Mouse (Mus musculus): ENCODE measurements around the gene Arf1. TPM values are rescaled to one million over a fixed set of nuclear protein-coding genes. Genes with fewer than 3 reads are reported as not detected.

The Arf1 gene
- polyA plus RNA-seq (2012; rRNA removed), result 525 and 566 TPM in 2 replicates

DNA sequence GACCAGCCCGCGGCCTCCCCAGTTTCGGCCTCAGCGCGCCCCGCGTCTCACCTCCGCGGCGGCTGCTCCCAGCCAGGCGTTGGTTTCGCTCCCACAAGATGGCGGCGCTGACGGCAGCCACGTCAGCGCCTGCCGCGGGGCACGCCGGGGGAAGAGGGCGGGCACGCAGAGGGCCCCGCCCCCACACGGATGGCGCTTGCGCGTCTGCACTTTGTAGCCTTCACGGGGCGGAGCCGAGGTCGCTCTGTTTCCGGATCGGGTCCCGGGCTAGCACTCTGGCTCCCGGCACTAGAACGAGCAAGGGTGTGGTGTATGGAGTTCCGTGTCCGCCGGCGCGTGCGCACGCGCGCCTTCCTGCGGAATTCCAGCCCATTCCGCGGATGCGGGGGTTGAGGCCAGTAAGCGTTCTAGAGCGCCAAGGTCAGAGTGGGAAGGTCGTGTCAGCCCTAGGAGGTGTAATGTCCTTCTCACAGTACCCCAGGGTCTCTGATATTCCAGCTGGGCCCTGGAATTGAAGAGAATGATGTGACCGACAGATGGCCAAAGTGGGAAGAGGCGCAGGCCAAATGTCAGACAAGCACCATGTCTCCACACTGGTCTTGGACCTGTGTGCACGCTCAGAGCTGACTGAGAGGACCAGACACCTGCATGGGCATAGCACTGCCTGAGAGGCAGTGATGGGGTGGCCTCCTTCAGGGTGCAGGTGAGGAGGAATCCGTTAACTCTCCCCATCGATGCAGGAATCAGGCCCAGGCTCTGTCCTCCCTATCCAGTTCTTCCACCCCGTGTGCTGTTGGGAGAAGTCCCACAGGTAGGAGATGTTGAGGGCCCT is at the start of gene Arf1:
TSS of gene Arf1 (minus strand) at position 149 of the 832 bp plus-strand sequence.
- DNase-seq, result peak; percentile 97
- Histone ChIP-seq H3K4me3 (replicated peaks; ENCODE audit: extremely low read depth, low read depth, low read length) (peak within 1 kb of the TSS; percentile 86), H3K4me1 (ENCODE audit: control insufficient read depth, insufficient read depth, low read length) (peaks cover 31% of the 10 kb centered on the region)
- TF ChIP-seq CTCF (IDR thresholded peaks at IDR 0.05; ENCODE audit: insufficient read depth, low read length) (0 out of 2 replicates have a peak, but pooled peaks have one; percentile 4), POLR2A (IDR thresholded peaks at IDR 0.05; ENCODE audit: borderline replicate concordance, extremely low read depth, low read depth, low read length) (peak; percentile 78)
- 5% methylated on average over 59 of the region's 59 CpGs for WGBS

DNA sequence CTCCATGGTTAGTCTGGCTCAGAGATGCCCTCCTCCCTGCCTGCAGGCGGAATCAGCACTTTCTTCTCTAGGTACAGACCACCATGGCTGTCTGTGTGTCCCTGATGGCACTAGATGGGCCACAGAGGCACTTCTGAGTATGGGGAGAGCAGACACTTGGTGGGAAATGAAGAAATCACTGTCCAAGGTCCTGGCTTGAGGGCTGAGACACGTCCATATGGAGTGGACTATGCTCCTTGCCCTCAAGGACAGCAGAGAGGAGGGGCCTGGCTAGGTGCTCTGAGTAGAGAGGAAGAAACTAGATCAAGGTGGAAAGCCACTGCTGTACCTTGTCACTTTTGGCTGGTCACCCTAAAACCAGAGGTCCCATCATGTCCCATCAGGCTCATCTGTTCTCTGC is 48.8 kb upstream of the Arf1 start:
- 25% methylated on average over 2 of the region's 2 CpGs for WGBS
- Histone ChIP-seq H3K4me3 (replicated peaks; ENCODE audit: extremely low read depth, low read depth, low read length) (no peak overlapping the region), H3K4me1 (ENCODE audit: control insufficient read depth, insufficient read depth, low read length) (no peaks in the 10 kb centered on the region)
- TF ChIP-seq CTCF (IDR thresholded peaks at IDR 0.05; ENCODE audit: insufficient read depth, low read length), result no peak
- no peak for DNase-seq

DNA sequence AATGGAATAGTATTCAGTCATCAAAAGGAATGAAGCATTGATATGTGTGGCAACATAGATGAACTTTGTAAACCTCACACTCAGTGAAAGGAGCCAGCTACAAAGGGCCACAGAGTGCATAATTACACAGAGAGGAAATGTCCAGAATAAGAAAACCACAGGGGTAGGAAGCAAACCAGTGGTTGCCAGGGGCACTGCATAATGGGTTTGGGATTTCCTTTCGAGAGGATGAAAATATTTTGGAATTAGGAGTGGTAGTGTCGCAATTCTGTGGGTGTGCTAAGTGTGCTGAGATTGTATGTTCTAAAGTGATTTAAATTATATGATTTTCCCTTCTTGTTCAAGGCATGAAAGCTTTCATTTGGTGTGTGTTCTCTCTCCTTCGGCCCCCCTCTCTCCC is 46.1 kb upstream of the Arf1 start:
- H3K4me1 ChIP-seq (ENCODE audit: control insufficient read depth, insufficient read depth, low read length), result no peaks in the 10 kb centered on the region
- no peak for DNase-seq
- H3K4me3 ChIP-seq (replicated peaks; ENCODE audit: extremely low read depth, low read depth, low read length), result no peak overlapping the region
- no peak for TF ChIP-seq POLR2A (IDR thresholded peaks at IDR 0.05; ENCODE audit: borderline replicate concordance, extremely low read depth, low read depth, low read length)
- TF ChIP-seq CTCF (IDR thresholded peaks at IDR 0.05; ENCODE audit: insufficient read depth, low read length), result no peak
- 42% methylated on average over 3 of the region's 3 CpGs for WGBS

GRCm38 (mm10) chr11:59266727-59267126 is 38.7 kb upstream of the Arf1 start:
- Histone ChIP-seq H3K4me1 (ENCODE audit: control insufficient read depth, insufficient read depth, low read length) (peaks cover 2% of the 10 kb centered on the region), H3K4me3 (replicated peaks; ENCODE audit: extremely low read depth, low read depth, low read length) (no peak overlapping the region)
- 32% methylated on average over 6 of the region's 6 CpGs for WGBS
- TF ChIP-seq CTCF (IDR thresholded peaks at IDR 0.05; ENCODE audit: insufficient read depth, low read length) (no peak), POLR2A (IDR thresholded peaks at IDR 0.05; ENCODE audit: borderline replicate concordance, extremely low read depth, low read depth, low read length) (no peak)
- DNase-seq, result no peak

GRCm38 (mm10) chr11:59265154-59265813 is 37.2 kb upstream of the Arf1 start:
- TF ChIP-seq POLR2A (IDR thresholded peaks at IDR 0.05; ENCODE audit: borderline replicate concordance, extremely low read depth, low read depth, low read length) (no peak), CTCF (IDR thresholded peaks at IDR 0.05; ENCODE audit: insufficient read depth, low read length) (no peak)
- Histone ChIP-seq H3K4me1 (ENCODE audit: control insufficient read depth, insufficient read depth, low read length) (peaks cover 7% of the 10 kb centered on the region), H3K4me3 (replicated peaks; ENCODE audit: extremely low read depth, low read depth, low read length) (no peak overlapping the region)
- no peak for DNase-seq
- 69% methylated on average over 8 of the region's 8 CpGs for WGBS

GRCm38 (mm10) chr11:59264593-59264992 is 36.5 kb upstream of the Arf1 start:
- DNase-seq, result no peak
- 23% methylated on average over 8 of the region's 8 CpGs for WGBS
- TF ChIP-seq CTCF (IDR thresholded peaks at IDR 0.05; ENCODE audit: insufficient read depth, low read length) (no peak), POLR2A (IDR thresholded peaks at IDR 0.05; ENCODE audit: borderline replicate concordance, extremely low read depth, low read depth, low read length) (no peak)
- H3K4me1 ChIP-seq (ENCODE audit: control insufficient read depth, insufficient read depth, low read length), result peaks cover 8% of the 10 kb centered on the region
- no peak overlapping the region for H3K4me3 ChIP-seq (replicated peaks; ENCODE audit: extremely low read depth, low read depth, low read length)

DNA sequence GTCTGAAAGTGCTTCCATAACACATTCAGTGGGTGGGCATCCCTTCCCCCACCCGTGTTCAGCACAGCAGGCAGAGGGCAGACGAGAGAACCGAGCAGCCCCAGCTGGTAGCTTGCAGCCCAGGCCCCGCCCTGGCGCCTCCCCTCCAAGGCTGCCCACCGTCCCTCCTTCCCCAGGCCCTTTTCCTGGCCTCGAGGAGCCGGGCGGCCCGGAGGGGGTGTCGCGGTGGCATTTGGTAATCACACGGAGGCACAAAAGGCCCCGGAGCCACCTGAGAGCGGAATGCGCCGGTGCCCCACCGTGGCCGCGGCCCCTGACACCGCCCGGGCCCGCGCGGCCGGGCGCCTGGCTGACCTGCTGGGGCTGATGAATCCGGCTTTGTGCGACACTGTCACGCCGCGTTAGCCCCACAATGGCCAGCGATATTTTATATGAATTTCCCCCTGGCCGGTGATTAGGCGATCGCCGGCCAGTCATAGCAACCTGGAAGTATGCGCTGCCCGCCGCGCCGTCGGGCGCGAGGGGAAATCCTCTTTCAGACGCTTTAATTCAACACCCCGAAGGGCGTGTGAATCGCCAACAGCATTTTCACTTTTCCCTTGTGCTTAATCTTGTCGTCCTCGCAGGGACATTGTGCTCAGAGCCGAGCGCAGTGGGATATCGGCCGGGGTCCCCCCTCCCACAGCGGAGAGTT is 35.9 kb upstream of the Arf1 start:
- 2% methylated on average over 56 of the region's 56 CpGs for whole genome bisulfite sequencing
- peaks cover 8% of the 10 kb centered on the region for H3K4me1 ChIP-seq (ENCODE audit: control insufficient read depth, insufficient read depth, low read length)
- TF ChIP-seq POLR2A (IDR thresholded peaks at IDR 0.05; ENCODE audit: borderline replicate concordance, extremely low read depth, low read depth, low read length) (no peak), CTCF (IDR thresholded peaks at IDR 0.05; ENCODE audit: insufficient read depth, low read length) (no peak)
- DNase-seq, result peak; percentile 62
- H3K4me3 ChIP-seq (replicated peaks; ENCODE audit: extremely low read depth, low read depth, low read length), result peak overlapping the region; percentile 37

DNA sequence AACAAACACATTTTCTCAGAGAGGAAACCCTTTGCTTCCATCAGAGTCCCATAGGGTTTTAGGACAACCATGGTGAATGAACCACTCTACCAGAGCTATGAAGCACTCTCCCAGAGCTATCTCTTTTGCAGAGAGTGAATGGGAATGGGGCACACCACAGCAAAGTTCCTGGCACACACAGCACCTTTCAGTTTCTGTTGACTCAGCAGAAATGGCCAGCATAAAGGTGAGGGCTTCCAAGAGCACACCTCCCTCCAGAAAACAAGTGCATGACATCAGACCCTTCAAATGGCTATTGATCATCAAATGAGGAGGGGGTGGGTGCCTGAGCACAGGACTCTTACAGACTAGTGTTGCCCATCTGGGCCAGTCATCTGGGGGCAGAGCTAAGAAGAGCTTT is 34.2 kb upstream of the Arf1 start:
- TF ChIP-seq CTCF (IDR thresholded peaks at IDR 0.05; ENCODE audit: insufficient read depth, low read length) (no peak), POLR2A (IDR thresholded peaks at IDR 0.05; ENCODE audit: borderline replicate concordance, extremely low read depth, low read depth, low read length) (no peak)
- no peak overlapping the region for H3K4me3 ChIP-seq (replicated peaks; ENCODE audit: extremely low read depth, low read depth, low read length)
- DNase-seq, result no peak
- H3K4me1 ChIP-seq (ENCODE audit: control insufficient read depth, insufficient read depth, low read length), result peaks cover 8% of the 10 kb centered on the region

DNA sequence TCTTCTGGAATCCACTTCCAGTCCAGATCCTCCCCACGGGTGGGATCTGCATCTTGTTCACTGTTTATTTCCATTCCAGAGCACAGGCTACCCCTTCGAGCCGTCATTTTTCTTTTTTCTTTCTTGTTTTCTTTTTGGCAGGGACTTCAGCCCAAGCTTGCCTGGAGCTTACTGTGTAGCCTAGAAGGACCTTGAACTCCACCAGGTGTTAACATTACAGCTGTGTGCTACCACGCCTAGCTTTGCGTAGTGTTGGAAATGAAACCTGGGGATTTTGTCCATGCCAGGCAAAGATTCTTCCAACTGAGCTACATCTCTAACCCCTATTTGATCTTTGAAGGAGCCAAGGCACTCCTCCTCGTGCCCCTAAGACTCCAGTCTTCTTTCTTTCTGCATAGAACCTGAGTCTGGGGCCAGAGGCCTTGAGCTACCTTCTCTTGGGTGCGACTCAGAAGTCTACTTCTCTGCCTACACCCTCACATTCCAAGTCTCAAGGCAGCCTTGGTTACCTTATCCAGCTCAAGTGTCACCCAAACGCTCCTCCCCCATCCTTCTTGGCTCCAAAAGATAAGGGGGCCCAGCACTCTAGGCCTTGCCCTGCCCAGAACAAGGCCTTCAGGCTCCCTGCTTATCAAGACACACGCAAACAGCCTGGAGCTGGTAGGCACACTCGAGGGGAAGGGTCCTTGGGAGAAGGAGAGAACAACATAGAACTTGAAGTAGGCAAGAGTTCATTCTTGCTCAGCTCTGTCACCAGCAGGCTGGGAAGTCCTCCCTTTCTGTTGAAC is 32.8 kb upstream of the Arf1 start:
- H3K4me3 ChIP-seq (replicated peaks; ENCODE audit: extremely low read depth, low read depth, low read length), result no peak overlapping the region
- no peak for TF ChIP-seq CTCF (IDR thresholded peaks at IDR 0.05; ENCODE audit: insufficient read depth, low read length)
- TF ChIP-seq POLR2A (IDR thresholded peaks at IDR 0.05; ENCODE audit: borderline replicate concordance, extremely low read depth, low read depth, low read length), result no peak
- H3K4me1 ChIP-seq (ENCODE audit: control insufficient read depth, insufficient read depth, low read length), result peaks cover 8% of the 10 kb centered on the region
- peak; percentile 63 for DNase-seq
- WGBS, result 53% methylated on average over 10 of the region's 10 CpGs

All from lung, adult 2 months (tissue).